Mouse (Mus musculus): ENCODE measurements around the gene Cradd. TPM values are rescaled to one million over a fixed set of nuclear protein-coding genes. Genes with fewer than 3 reads are reported as not detected.

The Cradd gene
- polyA plus RNA-seq, 2 experiments, result 3.2 to 3.6 TPM

DNA sequence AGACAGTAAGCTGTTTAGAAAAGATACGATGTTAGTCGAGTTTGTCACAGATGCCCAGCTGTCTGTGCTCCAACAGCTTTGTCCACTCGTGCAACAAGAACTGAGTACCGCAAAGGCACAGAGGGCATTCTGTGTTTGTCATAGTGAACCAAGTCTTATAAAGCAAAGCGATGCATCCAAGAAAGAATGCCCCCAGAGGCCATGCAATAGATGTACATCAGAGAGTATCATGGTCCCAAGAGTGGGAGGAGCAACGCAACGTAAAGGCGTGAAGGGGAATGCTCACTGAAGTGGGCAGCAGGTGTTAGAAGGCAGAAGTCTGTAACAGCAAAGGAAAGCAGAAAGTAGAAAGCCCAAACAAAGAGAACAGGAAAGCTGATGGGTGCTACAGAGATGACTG, 66.0 kb downstream of the Cradd start:
- Histone ChIP-seq H3K9ac (replicated peaks) (no peak overlapping the region), H3K27me3 (ENCODE audit: control insufficient read depth, insufficient read depth, low read length) (no peaks in the 10 kb centered on the region), H3K4me2 (ENCODE audit: low read depth) (no peak overlapping the region), H3K27ac (no peak overlapping the region), H3K9me3 (ENCODE audit: control insufficient read depth, low read length) (no peaks in the 10 kb centered on the region), H3K4me1 (replicated peaks; ENCODE audit: control insufficient read depth in 2 of 2, insufficient read depth in 2 of 2, low read length in 1 of 2) (peaks cover 0 to 3% of the 10 kb centered on the region in 2 experiments; a peak in 1 of 4 replicates), H3K4me3 (ENCODE audit: insufficient read depth in 1 of 2, low read depth in 2 of 2, low read length in 2 of 2) (no peak overlapping the region), H3K36me3 (replicated peaks; ENCODE audit: control insufficient read depth, insufficient read depth, low read depth) (no peaks in the 10 kb centered on the region)
- ATAC-seq (ENCODE audit: insufficient read depth) (no peak), DNase-seq (ENCODE audit: low read depth in 3 of 3, low spot score in 3 of 3) (no peak)
- WGBS (ENCODE audit: insufficient replicate concordance), result 56% methylated on average over 8 of the region's 8 CpGs
- no peak for TF ChIP-seq CTCF (IDR thresholded peaks at IDR 0.05; ENCODE audit: low read depth)
- no peak for TF ChIP-seq EP300 (IDR thresholded peaks at IDR 0.05; ENCODE audit: low read depth)

DNA sequence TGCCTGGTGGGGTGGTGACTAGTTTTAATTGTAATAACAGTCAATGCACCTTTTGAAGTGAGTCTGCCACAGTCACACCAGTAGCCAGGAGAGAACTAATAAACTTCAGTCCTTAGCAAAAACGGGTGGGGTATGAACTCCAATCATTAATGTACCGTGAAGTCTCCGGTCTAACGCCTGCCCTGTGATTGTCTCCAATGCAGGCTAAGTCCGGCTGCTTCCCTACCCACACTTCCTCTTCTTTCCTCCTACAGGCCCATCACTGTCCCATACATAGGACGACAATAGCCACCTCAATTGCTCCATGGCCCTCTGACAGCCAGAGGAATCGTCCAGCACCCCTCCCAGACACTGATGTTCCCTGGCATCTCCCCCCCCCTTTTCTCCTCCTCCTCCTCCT, 67.8 kb downstream of the Cradd start:
- Histone ChIP-seq H3K36me3 (replicated peaks; ENCODE audit: control insufficient read depth, insufficient read depth, low read depth) (no peaks in the 10 kb centered on the region), H3K4me2 (ENCODE audit: low read depth) (no peak overlapping the region), H3K9ac (replicated peaks) (no peak overlapping the region), H3K9me3 (ENCODE audit: control insufficient read depth, low read length) (no peaks in the 10 kb centered on the region), H3K4me1 (replicated peaks; ENCODE audit: control insufficient read depth in 2 of 2, insufficient read depth in 2 of 2, low read length in 1 of 2) (0 out of 4 replicates have a peak, but pooled peaks cover 0 to 3% of the 10 kb centered on the region in 2 experiments), H3K4me3 (ENCODE audit: insufficient read depth in 1 of 2, low read depth in 2 of 2, low read length in 2 of 2) (no peak overlapping the region), H3K27me3 (ENCODE audit: control insufficient read depth, insufficient read depth, low read length) (no peaks in the 10 kb centered on the region), H3K27ac (no peak overlapping the region)
- ATAC-seq (ENCODE audit: insufficient read depth) (no peak), DNase-seq (ENCODE audit: low read depth in 3 of 3, low spot score in 3 of 3) (no peak)
- TF ChIP-seq CTCF (IDR thresholded peaks at IDR 0.05; ENCODE audit: low read depth) (no peak), EP300 (IDR thresholded peaks at IDR 0.05; ENCODE audit: low read depth) (no peak)
- 34% methylated on average over 7 of the region's 7 CpGs for WGBS (ENCODE audit: insufficient replicate concordance)

DNA sequence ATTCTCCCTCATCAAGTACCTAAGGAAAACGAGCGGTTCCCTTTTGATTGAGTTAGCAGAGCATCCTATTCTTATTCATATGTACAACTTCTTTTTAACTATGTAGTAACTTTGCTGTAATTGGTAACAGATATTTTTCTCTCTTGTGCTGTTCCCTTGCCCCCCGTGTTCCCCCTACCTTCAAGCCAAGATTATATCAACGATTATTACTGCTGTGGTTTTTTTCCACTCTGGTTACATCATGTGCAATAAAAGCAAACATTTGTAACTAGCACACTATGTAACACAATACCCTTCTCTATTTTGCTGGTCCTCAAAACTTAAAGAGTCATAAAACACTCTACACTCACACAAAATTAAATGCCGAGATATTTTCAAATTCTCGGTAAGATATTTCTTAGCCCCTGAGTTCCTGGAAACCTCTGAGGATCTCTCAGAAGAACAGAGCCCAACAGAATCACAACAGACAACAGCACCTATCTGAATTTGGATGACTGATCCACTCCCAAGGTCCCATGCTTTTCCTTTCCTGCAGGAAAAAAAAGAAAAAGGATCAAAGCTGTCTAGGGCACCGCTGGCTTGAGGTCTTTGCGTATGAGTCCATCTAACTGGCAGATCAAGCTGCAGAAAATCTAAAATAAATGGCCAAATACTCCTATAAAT, 68.8 kb downstream of the Cradd start:
- Histone ChIP-seq H3K36me3 (replicated peaks; ENCODE audit: control insufficient read depth, insufficient read depth, low read depth) (no peaks in the 10 kb centered on the region), H3K27me3 (ENCODE audit: control insufficient read depth, insufficient read depth, low read length) (no peaks in the 10 kb centered on the region), H3K4me3 (ENCODE audit: insufficient read depth in 1 of 2, low read depth in 2 of 2, low read length in 2 of 2) (no peak overlapping the region), H3K9me3 (ENCODE audit: control insufficient read depth, low read length) (no peaks in the 10 kb centered on the region), H3K27ac (no peak overlapping the region), H3K9ac (replicated peaks) (no peak overlapping the region), H3K4me1 (replicated peaks; ENCODE audit: control insufficient read depth in 2 of 2, insufficient read depth in 2 of 2, low read length in 1 of 2) (0 out of 4 replicates have a peak, but pooled peaks cover 0 to 3% of the 10 kb centered on the region in 2 experiments), H3K4me2 (ENCODE audit: low read depth) (no peak overlapping the region)
- no peak for ATAC-seq (ENCODE audit: insufficient read depth)
- WGBS (ENCODE audit: insufficient replicate concordance), result 55% methylated on average over 8 of the region's 8 CpGs
- no peak for TF ChIP-seq CTCF (IDR thresholded peaks at IDR 0.05; ENCODE audit: low read depth)
- TF ChIP-seq EP300 (IDR thresholded peaks at IDR 0.05; ENCODE audit: low read depth), result no peak
- DNase-seq (ENCODE audit: low read depth in 3 of 3, low spot score in 3 of 3), result no peak

DNA sequence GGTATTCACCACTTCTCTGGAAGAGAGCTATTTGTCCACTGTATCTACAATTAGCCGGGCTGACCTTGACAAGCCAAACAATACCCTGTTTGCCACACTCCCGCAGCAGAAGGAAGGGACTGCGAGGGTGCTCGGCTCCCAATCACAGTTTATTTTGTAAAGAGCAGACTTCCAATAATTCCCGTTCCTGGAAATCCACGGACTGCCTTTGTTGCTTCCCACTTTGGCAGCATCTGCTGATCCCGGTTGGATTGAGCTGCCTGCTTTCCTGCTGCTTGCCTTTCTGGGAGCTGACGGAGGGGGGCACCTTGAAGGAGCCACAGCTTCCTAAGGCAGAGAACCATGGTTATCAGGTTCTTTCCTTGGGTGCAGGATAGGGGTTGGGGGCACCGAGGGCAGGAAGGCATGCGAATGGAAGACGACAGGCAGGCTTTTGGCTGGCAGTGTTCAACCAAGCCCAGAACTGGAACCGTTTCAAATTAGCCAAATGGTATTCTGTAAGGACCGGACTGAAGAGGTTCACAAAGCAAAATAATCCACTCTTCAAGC, 69.4 kb downstream of the Cradd start:
- no peak overlapping the region for H3K4me3 ChIP-seq (ENCODE audit: insufficient read depth in 1 of 2, low read depth in 2 of 2, low read length in 2 of 2)
- H3K9ac ChIP-seq (replicated peaks), result no peak overlapping the region
- H3K9me3 ChIP-seq (ENCODE audit: control insufficient read depth, low read length), result no peaks in the 10 kb centered on the region
- 53% methylated on average over 13 of the region's 13 CpGs for WGBS (ENCODE audit: insufficient replicate concordance)
- H3K36me3 ChIP-seq (replicated peaks; ENCODE audit: control insufficient read depth, insufficient read depth, low read depth), result no peaks in the 10 kb centered on the region
- 0 out of 4 replicates have a peak, but pooled peaks cover 0 to 3% of the 10 kb centered on the region in 2 experiments for H3K4me1 ChIP-seq (replicated peaks; ENCODE audit: control insufficient read depth in 2 of 2, insufficient read depth in 2 of 2, low read length in 1 of 2)
- no peak overlapping the region for H3K4me2 ChIP-seq (ENCODE audit: low read depth)
- ATAC-seq (ENCODE audit: insufficient read depth) (no peak), DNase-seq (ENCODE audit: low read depth in 3 of 3, low spot score in 3 of 3) (no peak)
- no peaks in the 10 kb centered on the region for H3K27me3 ChIP-seq (ENCODE audit: control insufficient read depth, insufficient read depth, low read length)
- TF ChIP-seq CTCF (IDR thresholded peaks at IDR 0.05; ENCODE audit: low read depth), result no peak
- TF ChIP-seq EP300 (IDR thresholded peaks at IDR 0.05; ENCODE audit: low read depth), result no peak
- H3K27ac ChIP-seq, result no peak overlapping the region

DNA sequence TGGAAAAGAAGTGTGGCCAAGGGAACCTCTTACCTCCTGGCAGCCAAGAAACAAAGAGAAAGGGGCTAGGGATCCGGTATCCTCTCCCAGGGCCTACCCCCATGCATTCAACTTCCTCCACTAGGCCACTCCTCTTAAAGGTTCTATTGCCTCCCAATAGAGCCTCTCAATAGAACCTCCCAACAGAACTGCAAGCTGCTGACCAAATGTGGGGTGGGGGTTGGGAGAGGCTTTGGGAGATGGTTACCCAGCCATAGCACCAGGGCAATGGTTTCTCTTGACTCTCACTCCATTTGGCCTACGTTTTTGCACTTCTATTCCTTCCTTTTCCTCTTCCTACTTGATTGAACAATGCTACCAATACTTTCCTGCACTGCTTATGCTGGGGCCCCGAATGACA, 69.9 kb downstream of the Cradd start:
- DNase-seq (ENCODE audit: low read depth in 3 of 3, low spot score in 3 of 3) (no peak), ATAC-seq (ENCODE audit: insufficient read depth) (no peak)
- WGBS (ENCODE audit: insufficient replicate concordance), result 46% methylated on average over 3 of the region's 3 CpGs
- 0 out of 4 replicates have a peak, but pooled peaks cover 0 to 3% of the 10 kb centered on the region in 2 experiments for H3K4me1 ChIP-seq (replicated peaks; ENCODE audit: control insufficient read depth in 2 of 2, insufficient read depth in 2 of 2, low read length in 1 of 2)
- no peaks in the 10 kb centered on the region for H3K9me3 ChIP-seq (ENCODE audit: control insufficient read depth, low read length)
- H3K27me3 ChIP-seq (ENCODE audit: control insufficient read depth, insufficient read depth, low read length), result no peaks in the 10 kb centered on the region
- H3K27ac ChIP-seq, result no peak overlapping the region
- no peaks in the 10 kb centered on the region for H3K36me3 ChIP-seq (replicated peaks; ENCODE audit: control insufficient read depth, insufficient read depth, low read depth)
- TF ChIP-seq EP300 (IDR thresholded peaks at IDR 0.05; ENCODE audit: low read depth), result no peak
- no peak for TF ChIP-seq CTCF (IDR thresholded peaks at IDR 0.05; ENCODE audit: low read depth)
- no peak overlapping the region for H3K9ac ChIP-seq (replicated peaks)
- no peak overlapping the region for H3K4me3 ChIP-seq (ENCODE audit: insufficient read depth in 1 of 2, low read depth in 2 of 2, low read length in 2 of 2)
- H3K4me2 ChIP-seq (ENCODE audit: low read depth), result no peak overlapping the region
